Comparison of ENCODE assay signal across 14 mouse cellular contexts in genomic region chr7:64627972-64628655, GRCm38 (mm10).
A peak's percentile ranks its signal among the peaks of the same experiment; 100 is the strongest.
DNase-seq lines count a peak whose midpoint lies in the region; ATAC-seq lines count a peak whose summit lies in the region.
"Had no signal": no experiment of that assay in that cellular context is flagged by ENCODE, and none has a peak within 500 bp of the region (broad histone marks: within the 10 kb centered on the region; RNA-seq: fewer than 3 reads in every experiment).

No protein-coding gene starts in this region.

- H3K27me3 ChIP-seq in forebrain, embryonic 15.5 days = no peaks in the 10 kb centered on the region
- H3K27me3 ChIP-seq in forebrain, embryonic 11.5 days (ENCODE audit: control insufficient read depth, insufficient read depth, low read length) = no peaks in the 10 kb centered on the region
- H3K27me3 ChIP-seq in hindbrain, embryonic 16.5 days (replicated peaks; ENCODE audit: control insufficient read depth, insufficient read depth, low read length) = no peaks in the 10 kb centered on the region
- H3K27me3 ChIP-seq in kidney, embryonic 14.5 days (ENCODE audit: control insufficient read depth, insufficient read depth, low read length) = no peaks in the 10 kb centered on the region
- H3K27me3 ChIP-seq: embryonic facial prominence, embryonic 12.5 days had no signal

- H3K4me2 ChIP-seq in forebrain, embryonic 15.5 days (replicated peaks) = no peak overlapping the region
- no peak overlapping the region for H3K4me2 ChIP-seq in forebrain, embryonic 11.5 days (ENCODE audit: low read depth, low read length, severe bottlenecking)
- no peak overlapping the region for H3K4me2 ChIP-seq in hindbrain, embryonic 16.5 days (ENCODE audit: low read length)
- no peak overlapping the region for H3K4me2 ChIP-seq in kidney, embryonic 14.5 days (replicated peaks; ENCODE audit: low read depth, low read length)
- H3K4me2 ChIP-seq: embryonic facial prominence, embryonic 12.5 days had no signal

- no peak for DNase-seq in forebrain, embryonic 11.5 days (ENCODE audit: low spot score)
- peak; percentile 3 for DNase-seq in 3134 (ENCODE audit: extremely low read depth, insufficient read length, low spot score)
- DNase-seq in cerebellum, adult 11-12 months = peak; percentile 80
- no peak for DNase-seq in embryo, embryonic 10.5 days (ENCODE audit: low spot score)
- DNase-seq in urinary bladder, postnatal 10 days (ENCODE audit: low spot score) = no peak
- DNase-seq: heart, postnatal 14 days; kidney, adult 18-20 months; lung, postnatal 4 days had no signal

- H3K9me3 ChIP-seq in forebrain, embryonic 15.5 days = no peaks in the 10 kb centered on the region
- H3K9me3 ChIP-seq in forebrain, embryonic 11.5 days (ENCODE audit: control insufficient read depth, low read length) = no peaks in the 10 kb centered on the region; the same call in 1 of the 2 replicates
- H3K9me3 ChIP-seq in hindbrain, embryonic 16.5 days (ENCODE audit: control insufficient read depth, low read length) = no peaks in the 10 kb centered on the region
- H3K9me3 ChIP-seq in kidney, embryonic 14.5 days (ENCODE audit: control insufficient read depth, low read length) = no peaks in the 10 kb centered on the region
- H3K9me3 ChIP-seq: embryonic facial prominence, embryonic 12.5 days had no signal

- H3K27ac ChIP-seq in forebrain, embryonic 15.5 days (replicated peaks) = 0 out of 2 replicates have a peak overlapping the region, but pooled peaks have one; percentile 31
- no peak overlapping the region for H3K27ac ChIP-seq in forebrain, embryonic 11.5 days (ENCODE audit: low read depth, low read length)
- H3K27ac ChIP-seq in hindbrain, embryonic 16.5 days (ENCODE audit: low read depth, low read length) = 0 out of 2 replicates have a peak overlapping the region, but pooled peaks have one; percentile 7
- H3K27ac ChIP-seq in kidney, embryonic 14.5 days (ENCODE audit: low read depth, low read length) = no peak overlapping the region
- H3K27ac ChIP-seq: embryonic facial prominence, embryonic 12.5 days had no signal

- WGBS in forebrain, embryonic 15.5 days = 49% methylated on average over 8 of the region's 8 CpGs
- WGBS in forebrain, embryonic 11.5 days = 67% methylated on average over 8 of the region's 8 CpGs
- 34% methylated on average over 8 of the region's 8 CpGs for WGBS in hindbrain, embryonic 16.5 days
- WGBS in kidney, embryonic 14.5 days = 69% methylated on average over 8 of the region's 8 CpGs

- no peak overlapping the region for H3K9ac ChIP-seq in forebrain, embryonic 15.5 days (replicated peaks)
- no peak overlapping the region for H3K9ac ChIP-seq in forebrain, embryonic 11.5 days (ENCODE audit: low read length)
- no peak overlapping the region for H3K9ac ChIP-seq in hindbrain, embryonic 16.5 days (ENCODE audit: low read depth, low read length)
- no peak overlapping the region for H3K9ac ChIP-seq in kidney, embryonic 14.5 days (ENCODE audit: low read depth, low read length)
- H3K9ac ChIP-seq: embryonic facial prominence, embryonic 12.5 days had no signal

- H3K4me3 ChIP-seq in forebrain, embryonic 15.5 days = no peak overlapping the region
- H3K4me3 ChIP-seq in forebrain, embryonic 11.5 days (ENCODE audit: low read depth, low read length) = no peak overlapping the region
- H3K4me3 ChIP-seq in hindbrain, embryonic 16.5 days (ENCODE audit: low read length) = no peak overlapping the region
- no peak overlapping the region for H3K4me3 ChIP-seq in kidney, embryonic 14.5 days (ENCODE audit: low read length)
- H3K4me3 ChIP-seq: embryonic facial prominence, embryonic 12.5 days; myocyte had no signal

- H3K4me1 ChIP-seq in forebrain, embryonic 15.5 days = peaks cover 11% of the 10 kb centered on the region
- peaks cover 5% of the 10 kb centered on the region; the same call in 1 of the 2 replicates for H3K4me1 ChIP-seq in forebrain, embryonic 11.5 days (replicated peaks; ENCODE audit: control insufficient read depth, insufficient read depth, low read length)
- H3K4me1 ChIP-seq in hindbrain, embryonic 16.5 days (ENCODE audit: control insufficient read depth, insufficient read depth, low read depth, low read length) = peaks cover 36% of the 10 kb centered on the region
- H3K4me1 ChIP-seq in kidney, embryonic 14.5 days (ENCODE audit: control insufficient read depth, insufficient read depth, low read length) = peaks cover 7% of the 10 kb centered on the region; the same call in 1 of the 2 replicates

- ATAC-seq in forebrain, embryonic 15.5 days (replicated peaks) = 0 out of 2 replicates have a peak, but pooled peaks have one; percentile 20
- ATAC-seq in forebrain, embryonic 11.5 days (replicated peaks; ENCODE audit: low FRiP score) = no peak
- peak; percentile 27; the same call in 1 of the 2 replicates for ATAC-seq in hindbrain, embryonic 16.5 days
- ATAC-seq in kidney, embryonic 14.5 days (ENCODE audit: low FRiP score, low TSS enrichment) = no peak
- ATAC-seq: CD4-positive, CD25-positive, alpha-beta regulatory T cell, adult 4 months had no signal

- no peaks in the 10 kb centered on the region for H3K36me3 ChIP-seq in forebrain, embryonic 15.5 days
- no peaks in the 10 kb centered on the region for H3K36me3 ChIP-seq in forebrain, embryonic 11.5 days (ENCODE audit: control insufficient read depth, insufficient read depth, low read length)
- no peaks in the 10 kb centered on the region for H3K36me3 ChIP-seq in hindbrain, embryonic 16.5 days (ENCODE audit: control insufficient read depth, insufficient read depth, low read length)
- no peaks in the 10 kb centered on the region for H3K36me3 ChIP-seq in kidney, embryonic 14.5 days (ENCODE audit: control insufficient read depth, insufficient read depth, low read length)
- H3K36me3 ChIP-seq: embryonic facial prominence, embryonic 12.5 days had no signal

Comparison
In these comparisons a context has a peak if more than half of its experiments do, and no peak if none do; other contexts are left out.
1. ATAC-seq: peak in forebrain, embryonic 15.5 days (single experiment) and hindbrain, embryonic 16.5 days (single experiment); none in forebrain, embryonic 11.5 days (single experiment) and kidney, embryonic 14.5 days (single experiment).
2. H3K27ac ChIP-seq: peak in forebrain, embryonic 15.5 days (single experiment) and hindbrain, embryonic 16.5 days (single experiment); none in forebrain, embryonic 11.5 days (single experiment) and kidney, embryonic 14.5 days (single experiment).
3. DNase-seq: peak in 3134 (single experiment) and cerebellum, adult 11-12 months (single experiment); none in forebrain, embryonic 11.5 days (single experiment), embryo, embryonic 10.5 days (single experiment) and urinary bladder, postnatal 10 days (single experiment).